Mouse (Mus musculus): ENCODE results near the gene N4bp1.

GRCm38 (mm10) chr8:86894194-86894761, 9.2 kb upstream of the N4bp1 start:
- TF ChIP-seq CTCF (IDR thresholded peaks at IDR 0.05; ENCODE audit: control insufficient read depth, insufficient read depth, insufficient replicate concordance, low read depth, low read length), result no peak
- TF ChIP-seq POLR2A (IDR thresholded peaks at IDR 0.05; ENCODE audit: control insufficient read depth, low read depth, low read length), result no peak
